Comparison of ENCODE assay signal across 32 mouse cellular contexts in genomic region chr7:91868919-91869318, GRCm38 (mm10).
"Had no signal": no experiment of that assay in that cellular context is flagged by ENCODE, and none has a peak within 500 bp of the region (broad histone marks: within the 10 kb centered on the region; RNA-seq: fewer than 3 reads in every experiment).

No protein-coding gene starts in this region.

- H3K36me3 ChIP-seq: limb, embryonic 10.5 days; limb, embryonic 12.5 days; limb, embryonic 13.5 days; limb, embryonic 15.5 days; liver, embryonic 12.5 days; liver, embryonic 13.5 days; liver, embryonic 15.5 days; lung, embryonic 15.5 days; midbrain, embryonic 10.5 days; midbrain, embryonic 12.5 days; midbrain, embryonic 13.5 days; midbrain, embryonic 15.5 days; neural tube, embryonic 12.5 days had no signal

- H3K27ac ChIP-seq: limb, embryonic 10.5 days; limb, embryonic 12.5 days; limb, embryonic 13.5 days; limb, embryonic 15.5 days; liver, embryonic 12.5 days; liver, embryonic 13.5 days; liver, embryonic 14.5 days; liver, embryonic 15.5 days; lung, embryonic 15.5 days; macrophage; midbrain, embryonic 10.5 days; midbrain, embryonic 12.5 days; midbrain, embryonic 13.5 days; midbrain, embryonic 15.5 days; neural tube, embryonic 12.5 days had no signal

- DNase-seq: left cerebral cortex, postnatal 4 days; liver; liver, embryonic 13.5 days; liver, postnatal 0 days; lung, adult 18-20 months; lung, adult 2 months; lung, embryonic 14.5 days; lung, postnatal 10 days; lung, postnatal 14 days; lung, postnatal 36 days; lung, postnatal 4 days; midbrain, embryonic 14.5 days had no signal

- H3K9me3 ChIP-seq: limb, embryonic 10.5 days; limb, embryonic 12.5 days; limb, embryonic 13.5 days; limb, embryonic 15.5 days; liver, embryonic 12.5 days; liver, embryonic 13.5 days; liver, embryonic 15.5 days; lung, embryonic 15.5 days; megakaryocyte, embryonic 14.5 days; midbrain, embryonic 10.5 days; midbrain, embryonic 12.5 days; midbrain, embryonic 13.5 days; midbrain, embryonic 15.5 days; neural tube, embryonic 12.5 days had no signal

- H3K4me1 ChIP-seq: limb, embryonic 10.5 days; limb, embryonic 12.5 days; limb, embryonic 13.5 days; limb, embryonic 15.5 days; liver, embryonic 12.5 days; liver, embryonic 13.5 days; liver, embryonic 15.5 days; lung, embryonic 15.5 days; megakaryocyte, embryonic 14.5 days; midbrain, embryonic 10.5 days; midbrain, embryonic 12.5 days; midbrain, embryonic 13.5 days; midbrain, embryonic 15.5 days; neural tube, embryonic 12.5 days had no signal

- ATAC-seq: liver, embryonic 12.5 days; liver, postnatal 0 days; lung, postnatal 0 days; midbrain, embryonic 13.5 days; midbrain, embryonic 15.5 days; midbrain, embryonic 16.5 days had no signal

- H3K9ac ChIP-seq: limb, embryonic 12.5 days; limb, embryonic 13.5 days; limb, embryonic 15.5 days; liver, embryonic 12.5 days; liver, embryonic 13.5 days; liver, embryonic 14.5 days; liver, embryonic 15.5 days; liver, postnatal 0 days; lung, embryonic 14.5 days; lung, embryonic 15.5 days; midbrain, embryonic 12.5 days; midbrain, embryonic 13.5 days; midbrain, embryonic 15.5 days; neural tube, embryonic 12.5 days had no signal

- H3K4me3 ChIP-seq: limb, embryonic 10.5 days; limb, embryonic 12.5 days; limb, embryonic 13.5 days; limb, embryonic 15.5 days; liver, embryonic 12.5 days; liver, embryonic 13.5 days; liver, embryonic 15.5 days; lung, embryonic 15.5 days; megakaryocyte, embryonic 14.5 days; midbrain, embryonic 10.5 days; midbrain, embryonic 12.5 days; midbrain, embryonic 13.5 days; midbrain, embryonic 15.5 days; myocyte; neural tube, embryonic 12.5 days had no signal

- H3K4me2 ChIP-seq: limb, embryonic 12.5 days; limb, embryonic 13.5 days; limb, embryonic 15.5 days; liver, embryonic 11.5 days; liver, embryonic 12.5 days; liver, embryonic 13.5 days; liver, embryonic 15.5 days; lung, embryonic 14.5 days; lung, embryonic 15.5 days; midbrain, embryonic 11.5 days; midbrain, embryonic 12.5 days; midbrain, embryonic 13.5 days; midbrain, embryonic 15.5 days; neural tube, embryonic 12.5 days had no signal

- H3K27me3 ChIP-seq: limb, embryonic 12.5 days; limb, embryonic 13.5 days; limb, embryonic 15.5 days; liver, embryonic 12.5 days; liver, embryonic 13.5 days; liver, embryonic 15.5 days; lung, embryonic 15.5 days; megakaryocyte, embryonic 14.5 days; midbrain, embryonic 12.5 days; midbrain, embryonic 13.5 days; midbrain, embryonic 15.5 days; neural tube, embryonic 12.5 days had no signal
